Mouse (Mus musculus) myocyte (in vitro differentiated cells): ENCODE measurements around the gene Cux1. TPM values are rescaled to one million over a fixed set of nuclear protein-coding genes. Genes with fewer than 3 reads are reported as not detected.

ENCODE experiments used
- H3K27me3 ChIP-seq: one replicate; pipeline ENCODE4 v1.6.1; 2011; ENCODE audit not compliant: control insufficient read depth, insufficient read depth, insufficient read length
- H3K36me3 ChIP-seq: one replicate; pipeline ENCODE4 v1.6.1; 2011; ENCODE audit not compliant: control insufficient read depth, insufficient read depth
- H3K4me2 ChIP-seq: one replicate; pipeline ENCODE4 v1.6.1; 2011; ENCODE audit warnings: low read depth, control low read depth
- H3K4me3 ChIP-seq: one replicate; pipeline ENCODE4 v1.5.1; 2011; ENCODE audit warnings: mild to moderate bottlenecking, control low read depth, moderate library complexity
- H3K79me2 ChIP-seq: one replicate; pipeline ENCODE4 v1.6.1; 2011; ENCODE audit not compliant: control insufficient read depth, insufficient read depth
- H3ac ChIP-seq: one replicate; pipeline ENCODE4 v1.6.1; 2011; ENCODE audit not compliant: control insufficient read depth, insufficient read length
- CEBPB ChIP-seq: IDR thresholded peaks from 2 replicates; pipeline ENCODE4 v1.6.1; 2011; ENCODE audit warnings: mild to moderate bottlenecking, moderate library complexity; ENCODE audit not compliant: poor library complexity, insufficient read depth, severe bottlenecking
- E2F4 ChIP-seq: IDR thresholded peaks from one replicate; pipeline ENCODE4 v1.6.1; 2011; ENCODE audit warnings: mild to moderate bottlenecking, control low read depth, moderate library complexity; ENCODE audit not compliant: insufficient read depth
- MAX ChIP-seq: IDR thresholded peaks from one replicate; pipeline ENCODE4 v1.6.1; 2011; ENCODE audit warnings: low read depth, mild to moderate bottlenecking, control low read depth
- MYOD1 ChIP-seq, 3 experiments: IDR thresholded peaks; one replicate each; pipeline ENCODE4 v1.6.1; 2011; ENCODE audit warnings: control low read depth in 2 of 3, low read depth in 2 of 3, mild to moderate bottlenecking in 2 of 3, moderate library complexity in 1 of 3; ENCODE audit not compliant: insufficient read length in 2 of 3, control insufficient read depth in 1 of 3
- MYOG ChIP-seq, 3 experiments: IDR thresholded peaks; one replicate each; pipeline ENCODE4 v1.6.1; 2011; ENCODE audit warnings: control low read depth in 2 of 3, low read depth in 2 of 3, mild to moderate bottlenecking in 2 of 3; ENCODE audit not compliant: insufficient read length in 2 of 3, control insufficient read depth in 1 of 3, insufficient read depth in 1 of 3
- POLR2A ChIP-seq: IDR thresholded peaks from one replicate; pipeline ENCODE4 v1.6.1; 2011; ENCODE audit warnings: low read depth, mild to moderate bottlenecking, control low read depth, moderate library complexity; ENCODE audit not compliant: insufficient read length
- POLR2AphosphoS2 ChIP-seq: IDR thresholded peaks from one replicate; pipeline ENCODE4 v1.6.1; 2011; ENCODE audit warnings: low read depth, control low read depth; ENCODE audit not compliant: insufficient read length
- REST ChIP-seq: IDR thresholded peaks from one replicate; pipeline ENCODE4 v1.6.1; 2011; ENCODE audit warnings: mild to moderate bottlenecking, control low read depth, moderate library complexity; ENCODE audit not compliant: insufficient read depth, insufficient read length
- SRF ChIP-seq: IDR thresholded peaks from one replicate; pipeline ENCODE4 v1.6.1; 2011; ENCODE audit warnings: low read depth; ENCODE audit not compliant: control insufficient read depth, insufficient read length
- TCF12 ChIP-seq: IDR thresholded peaks from one replicate; pipeline ENCODE4 v1.6.1; 2011; ENCODE audit warnings: mild to moderate bottlenecking, control low read depth; ENCODE audit not compliant: poor library complexity, insufficient read depth, severe bottlenecking
- TCF3 ChIP-seq: IDR thresholded peaks from one replicate; pipeline ENCODE4 v1.6.1; 2011; ENCODE audit warnings: low read depth, control low read depth; ENCODE audit not compliant: insufficient read length
- USF1 ChIP-seq: IDR thresholded peaks from one replicate; pipeline ENCODE4 v1.6.1; 2011; ENCODE audit warnings: low read depth, mild to moderate bottlenecking, control low read depth, moderate library complexity
- polyA plus RNA-seq: library from polyadenylated mRNA; unstranded; fragments of >200 nt; fragmentation: generic; extraction: Trizol; gene quantifications from one replicate; pipeline ENCODE4 v1.2.1, GENCODE M21; 2012; ENCODE audit warnings: missing spikeins

Cux1 gene
- polyA plus RNA-seq, 1 experiment: 50.7 TPM

- no peak for TF ChIP-seq SRF
- TF ChIP-seq E2F4: no peak
- no peak for TF ChIP-seq POLR2AphosphoS2
- no peak for TF ChIP-seq TCF3
- no peak for TF ChIP-seq POLR2A
- TF ChIP-seq MYOD1 (IDR thresholded peaks at IDR 0.05; ENCODE audit: control insufficient read depth in 1 of 3, insufficient read length in 2 of 3, low read depth in 2 of 3): no peak
- no peak for TF ChIP-seq CEBPB
- TF ChIP-seq REST: no peak
- TF ChIP-seq MYOG (IDR thresholded peaks at IDR 0.05; ENCODE audit: control insufficient read depth in 1 of 3, insufficient read depth in 1 of 3, insufficient read length in 2 of 3, low read depth in 2 of 3): no peak
- TF ChIP-seq TCF12: no peak
- H3K79me2 ChIP-seq: peaks cover 97% of the 10 kb centered on the region
Measured at GRCm38 (mm10) chr5:136543171-136543570, 24.1 kb downstream of the Cux1 start.

GRCm38 (mm10) chr5:136540952-136541351 is 26.3 kb downstream of the Cux1 start:
- Histone ChIP-seq H3K4me2 (no peak overlapping the region), H3ac (no peak overlapping the region), H3K79me2 (peaks cover 99% of the 10 kb centered on the region), H3K4me3 (no peak overlapping the region), H3K27me3 (no peaks in the 10 kb centered on the region), H3K36me3 (no peaks in the 10 kb centered on the region)
- no peak for TF ChIP-seq MAX
- no peak for TF ChIP-seq POLR2A
- no peak for TF ChIP-seq TCF3
- TF ChIP-seq MYOG (IDR thresholded peaks at IDR 0.05; ENCODE audit: control insufficient read depth in 1 of 3, insufficient read depth in 1 of 3, insufficient read length in 2 of 3, low read depth in 2 of 3): no peak
- TF ChIP-seq CEBPB: no peak
- no peak for TF ChIP-seq POLR2AphosphoS2
- no peak for TF ChIP-seq USF1

More at GRCm38 (mm10) chr5:136543171-136543570, 24.1 kb downstream of the Cux1 start:
- Histone ChIP-seq H3K27me3 (no peaks in the 10 kb centered on the region), H3K4me3 (no peak overlapping the region), H3ac (no peak overlapping the region), H3K4me2 (no peak overlapping the region), H3K36me3 (no peaks in the 10 kb centered on the region)

GRCm38 (mm10) chr5:136540055-136540838 is 27.0 kb downstream of the Cux1 start:
- Histone ChIP-seq H3K4me2 (no peak overlapping the region), H3K4me3 (no peak overlapping the region), H3K27me3 (no peaks in the 10 kb centered on the region), H3K36me3 (no peaks in the 10 kb centered on the region), H3ac (no peak overlapping the region), H3K79me2 (peaks cover 99% of the 10 kb centered on the region)
- TF ChIP-seq TCF12 (no peak), POLR2A (no peak), POLR2AphosphoS2 (no peak), SRF (no peak), CEBPB (no peak), TCF3 (no peak), USF1 (no peak), MAX (no peak), REST (no peak)

- Histone ChIP-seq H3K27me3 (no peaks in the 10 kb centered on the region), H3K4me2 (no peak overlapping the region), H3K36me3 (no peaks in the 10 kb centered on the region), H3K79me2 (peaks cover 92% of the 10 kb centered on the region), H3K4me3 (no peak overlapping the region), H3ac (no peak overlapping the region)
- TF ChIP-seq POLR2AphosphoS2: no peak
- TF ChIP-seq POLR2A: no peak
- no peak for TF ChIP-seq MYOG (IDR thresholded peaks at IDR 0.05; ENCODE audit: control insufficient read depth in 1 of 3, insufficient read depth in 1 of 3, insufficient read length in 2 of 3, low read depth in 2 of 3)
- no peak for TF ChIP-seq REST
- no peak for TF ChIP-seq TCF12
- no peak for TF ChIP-seq MYOD1 (IDR thresholded peaks at IDR 0.05; ENCODE audit: control insufficient read depth in 1 of 3, insufficient read length in 2 of 3, low read depth in 2 of 3)
Measured at GRCm38 (mm10) chr5:136536753-136537152, 30.5 kb downstream of the Cux1 start.

GRCm38 (mm10) chr5:136535976-136536725 is 31.1 kb downstream of the Cux1 start:
- H3K36me3 ChIP-seq: no peaks in the 10 kb centered on the region
- no peak for TF ChIP-seq MYOG (IDR thresholded peaks at IDR 0.05; ENCODE audit: control insufficient read depth in 1 of 3, insufficient read depth in 1 of 3, insufficient read length in 2 of 3, low read depth in 2 of 3)
- no peak overlapping the region for H3ac ChIP-seq
- H3K4me2 ChIP-seq: no peak overlapping the region
- H3K27me3 ChIP-seq: no peaks in the 10 kb centered on the region
- no peak overlapping the region for H3K4me3 ChIP-seq
- H3K79me2 ChIP-seq: peaks cover 89% of the 10 kb centered on the region
